Mouse (Mus musculus): ENCODE measurements around the gene Trpv4.

The Trpv4 gene

GRCm38 (mm10) chr5:114658255-114658654 lies at the start of gene Trpv4:
TSS of gene Trpv4 (minus strand) at chr5:114658421.
- no peak for DNase-seq (ENCODE audit: low read depth, low spot score)

GRCm38 (mm10) chr5:114707265-114708068 lies 49.2 kb upstream of the Trpv4 start, which contains the start of gene Tchp:
TSS of gene Tchp (plus strand) at chr5:114707760.
- peak; percentile 92 for DNase-seq (ENCODE audit: low read depth, low spot score)

GRCm38 (mm10) chr5:114702403-114703392 lies 44.5 kb upstream of the Trpv4 start:
- DNase-seq (ENCODE audit: low read depth, low spot score) = peak; percentile 45

- DNase-seq (ENCODE audit: low read depth, low spot score) = no peak
Measured at GRCm38 (mm10) chr5:114699015-114699414, 40.8 kb upstream of the Trpv4 start.

- no peak for DNase-seq (ENCODE audit: low read depth, low spot score)
Measured at GRCm38 (mm10) chr5:114698044-114698746, 40.0 kb upstream of the Trpv4 start.

- peak; percentile 65 for DNase-seq (ENCODE audit: low read depth, low spot score)
Measured at GRCm38 (mm10) chr5:114696939-114697338, 38.7 kb upstream of the Trpv4 start.

GRCm38 (mm10) chr5:114695775-114696174 lies 37.6 kb upstream of the Trpv4 start:
- DNase-seq (ENCODE audit: low read depth, low spot score) = peak; percentile 32

GRCm38 (mm10) chr5:114690633-114691567 lies 32.7 kb upstream of the Trpv4 start, which contains the start of gene Gltp:
TSS of gene Gltp (minus strand) at chr5:114690984.
- peak; percentile 96 for DNase-seq (ENCODE audit: low read depth, low spot score)

- DNase-seq (ENCODE audit: low read depth, low spot score) = peak; percentile 71
Measured at GRCm38 (mm10) chr5:114689700-114690366, 31.6 kb upstream of the Trpv4 start.

- DNase-seq (ENCODE audit: low read depth, low spot score) = no peak
Measured at GRCm38 (mm10) chr5:114688703-114689102, 30.5 kb upstream of the Trpv4 start.

- peak; percentile 52 for DNase-seq (ENCODE audit: low read depth, low spot score)
Measured at GRCm38 (mm10) chr5:114687901-114688300, 29.7 kb upstream of the Trpv4 start.

GRCm38 (mm10) chr5:114686726-114687210 lies 28.5 kb upstream of the Trpv4 start:
- DNase-seq (ENCODE audit: low read depth, low spot score) = no peak

- DNase-seq (ENCODE audit: low read depth, low spot score) = no peak
Measured at GRCm38 (mm10) chr5:114685986-114686385, 27.8 kb upstream of the Trpv4 start.

- no peak for DNase-seq (ENCODE audit: low read depth, low spot score)
Measured at GRCm38 (mm10) chr5:114681717-114682116, 23.5 kb upstream of the Trpv4 start.

- no peak for DNase-seq (ENCODE audit: low read depth, low spot score)
Measured at GRCm38 (mm10) chr5:114680676-114681285, 22.6 kb upstream of the Trpv4 start.

- DNase-seq (ENCODE audit: low read depth, low spot score) = no peak
Measured at GRCm38 (mm10) chr5:114679841-114680591, 21.8 kb upstream of the Trpv4 start.

- DNase-seq (ENCODE audit: low read depth, low spot score) = no peak
Measured at GRCm38 (mm10) chr5:114674594-114674993, 16.4 kb upstream of the Trpv4 start.

GRCm38 (mm10) chr5:114673114-114673513 lies 14.9 kb upstream of the Trpv4 start:
- no peak for DNase-seq (ENCODE audit: low read depth, low spot score)
